Mouse (Mus musculus): ENCODE measurements around the gene Aldh9a1. TPM values are rescaled to one million over a fixed set of nuclear protein-coding genes. Genes with fewer than 3 reads are reported as not detected.
A peak's percentile ranks its signal among the peaks of the same experiment; 100 is the strongest.

Gene Aldh9a1
- total RNA-seq, 2 experiments from 2014 or later: 22.5 to 25.8 TPM

- DNase-seq (ENCODE audit: low spot score in 2 of 2): no peak
- Histone ChIP-seq H3K27ac (0 out of 2 replicates have a peak overlapping the region, but pooled peaks have one; percentile 32), H3K4me3 (no peak overlapping the region)
- TF ChIP-seq CTCF (conservative IDR thresholded peaks at IDR 0.05): no peak
These were observed 31.5 kb downstream of the Aldh9a1 start for GRCm38 (mm10) chr1:167381050-167382015.

GRCm38 (mm10) chr1:167382316-167382715 is 32.5 kb downstream of the Aldh9a1 start:
- no peak for DNase-seq (ENCODE audit: low spot score in 2 of 2)
- Histone ChIP-seq H3K4me3 (no peak overlapping the region), H3K27ac (no peak overlapping the region)
- no peak for TF ChIP-seq CTCF (conservative IDR thresholded peaks at IDR 0.05)

- Histone ChIP-seq H3K27ac (no peak overlapping the region), H3K4me3 (no peak overlapping the region)
- no peak for TF ChIP-seq CTCF (conservative IDR thresholded peaks at IDR 0.05)
- DNase-seq (ENCODE audit: low spot score in 2 of 2): no peak
These were observed 33.0 kb downstream of the Aldh9a1 start for GRCm38 (mm10) chr1:167382763-167383162.

- H3K4me3 ChIP-seq: no peak overlapping the region
- no peak overlapping the region for H3K27ac ChIP-seq
- DNase-seq (ENCODE audit: low spot score in 2 of 2): no peak
- TF ChIP-seq CTCF (conservative IDR thresholded peaks at IDR 0.05): no peak
These were observed 33.4 kb downstream of the Aldh9a1 start for GRCm38 (mm10) chr1:167383178-167383577.

GRCm38 (mm10) chr1:167384156-167384555 is 34.4 kb downstream of the Aldh9a1 start:
- H3K4me3 ChIP-seq: no peak overlapping the region
- TF ChIP-seq CTCF (conservative IDR thresholded peaks at IDR 0.05): no peak
- H3K27ac ChIP-seq: no peak overlapping the region
- no peak for DNase-seq (ENCODE audit: low spot score in 2 of 2)

- TF ChIP-seq CTCF (conservative IDR thresholded peaks at IDR 0.05): no peak
- no peak overlapping the region for H3K27ac ChIP-seq
- H3K4me3 ChIP-seq: no peak overlapping the region
- DNase-seq (ENCODE audit: low spot score in 2 of 2): no peak
These were observed 35.4 kb downstream of the Aldh9a1 start for GRCm38 (mm10) chr1:167385211-167385610.

GRCm38 (mm10) chr1:167385636-167386035 is 35.8 kb downstream of the Aldh9a1 start:
- DNase-seq (ENCODE audit: low spot score in 2 of 2): no peak
- TF ChIP-seq CTCF (conservative IDR thresholded peaks at IDR 0.05): no peak
- Histone ChIP-seq H3K27ac (no peak overlapping the region), H3K4me3 (no peak overlapping the region)

GRCm38 (mm10) chr1:167386466-167386865 is 36.7 kb downstream of the Aldh9a1 start:
- no peak for TF ChIP-seq CTCF (conservative IDR thresholded peaks at IDR 0.05)
- H3K27ac ChIP-seq: no peak overlapping the region
- no peak for DNase-seq (ENCODE audit: low spot score in 2 of 2)
- no peak overlapping the region for H3K4me3 ChIP-seq

- Histone ChIP-seq H3K27ac (no peak overlapping the region), H3K4me3 (no peak overlapping the region)
- TF ChIP-seq CTCF (conservative IDR thresholded peaks at IDR 0.05): no peak
- no peak for DNase-seq (ENCODE audit: low spot score in 2 of 2)
These were observed 37.5 kb downstream of the Aldh9a1 start for GRCm38 (mm10) chr1:167387310-167387709.

GRCm38 (mm10) chr1:167387796-167388195 is 38.0 kb downstream of the Aldh9a1 start:
- no peak overlapping the region for H3K27ac ChIP-seq
- DNase-seq (ENCODE audit: low spot score in 2 of 2): no peak
- no peak overlapping the region for H3K4me3 ChIP-seq
- TF ChIP-seq CTCF (conservative IDR thresholded peaks at IDR 0.05): no peak

- no peak for DNase-seq (ENCODE audit: low spot score in 2 of 2)
- TF ChIP-seq CTCF (conservative IDR thresholded peaks at IDR 0.05): no peak
- H3K27ac ChIP-seq: no peak overlapping the region
- no peak overlapping the region for H3K4me3 ChIP-seq
These were observed 38.8 kb downstream of the Aldh9a1 start for GRCm38 (mm10) chr1:167388571-167388970.

- no peak for TF ChIP-seq CTCF (conservative IDR thresholded peaks at IDR 0.05)
- H3K4me3 ChIP-seq: no peak overlapping the region
- DNase-seq (ENCODE audit: low spot score in 2 of 2): no peak
- H3K27ac ChIP-seq: no peak overlapping the region
These were observed 39.8 kb downstream of the Aldh9a1 start for GRCm38 (mm10) chr1:167389584-167389983.

GRCm38 (mm10) chr1:167390381-167390780 is 40.6 kb downstream of the Aldh9a1 start:
- no peak overlapping the region for H3K27ac ChIP-seq
- no peak for DNase-seq (ENCODE audit: low spot score in 2 of 2)
- H3K4me3 ChIP-seq: no peak overlapping the region
- TF ChIP-seq CTCF (conservative IDR thresholded peaks at IDR 0.05): no peak

GRCm38 (mm10) chr1:167391241-167391640 is 41.5 kb downstream of the Aldh9a1 start:
- no peak overlapping the region for H3K27ac ChIP-seq
- no peak for DNase-seq (ENCODE audit: low spot score in 2 of 2)
- no peak for TF ChIP-seq CTCF (conservative IDR thresholded peaks at IDR 0.05)
- no peak overlapping the region for H3K4me3 ChIP-seq
